Mouse (Mus musculus) midbrain, postnatal 0 days (tissue): Measurements from ENCODE around the gene Lhb. TPM values are rescaled to one million over a fixed set of nuclear protein-coding genes. Genes with fewer than 3 reads are reported as not detected.
"Not testable (repeated sequence)": the region's sequence is repeated elsewhere in the genome, so short reads cannot be mapped to it uniquely, and the experiment has no call there.

Experiments used
- ATAC-seq: fragments of 200-750 bp; cut with Nextera tagmentation; 2 replicates; pipeline ENCODE4 v1.8.0; 2017; ENCODE audit warnings: moderate number of reproducible peaks, mild to moderate bottlenecking, moderate TSS enrichment, moderate library complexity; ENCODE audit not compliant: low FRiP score
- DNase-seq: peaks from one replicate; pipeline ENCODE4 v3.0.0-alpha.2; 2015; ENCODE audit warnings: low spot score
- H3K27ac ChIP-seq: fragments of 300-500 bp; sonication (generic); 2 replicates; pipeline ENCODE4 v1.5.1; 2014; ENCODE audit warnings: low read depth, mild to moderate bottlenecking, low read length, mixed read lengths
- H3K27me3 ChIP-seq: fragments of 300-500 bp; sonication (generic); 2 replicates; pipeline ENCODE4 v1.6.1; 2014; ENCODE audit warnings: low read length, control low read depth, mixed read lengths; ENCODE audit not compliant: insufficient read depth
- H3K36me3 ChIP-seq: fragments of 300-500 bp; sonication (generic); 2 replicates; pipeline ENCODE4 v1.6.1; 2014; ENCODE audit warnings: low read length, control low read depth, mixed read lengths; ENCODE audit not compliant: insufficient read depth
- H3K4me1 ChIP-seq: fragments of 300-500 bp; sonication (generic); 2 replicates; pipeline ENCODE4 v1.6.1; 2014; ENCODE audit warnings: mild to moderate bottlenecking, control low read depth, antibody characterized with exemption, low read length, mixed read lengths; ENCODE audit not compliant: insufficient read depth
- H3K4me2 ChIP-seq: fragments of 300-500 bp; sonication (generic); 2 replicates; pipeline ENCODE4 v1.6.1; 2014; ENCODE audit warnings: low read depth, mild to moderate bottlenecking, low read length, mixed read lengths; ENCODE audit not compliant: poor library complexity, severe bottlenecking
- H3K4me3 ChIP-seq: fragments of 300-500 bp; sonication (generic); 2 replicates; pipeline ENCODE4 v1.5.1; 2014; ENCODE audit warnings: low read depth, mild to moderate bottlenecking, low read length, moderate library complexity
- H3K9ac ChIP-seq: fragments of 300-500 bp; sonication (generic); replicated peaks from 2 replicates; pipeline ENCODE4 v1.6.1; 2014; ENCODE audit warnings: mild to moderate bottlenecking, low read length, moderate library complexity, mixed read lengths; ENCODE audit not compliant: poor library complexity, severe bottlenecking
- H3K9me3 ChIP-seq: fragments of 300-500 bp; sonication (generic); 2 replicates; pipeline ENCODE4 v1.6.1; 2016; ENCODE audit warnings: low read length, control low read depth
- CTCF ChIP-seq: IDR thresholded peaks from 2 replicates; pipeline ENCODE4 v1.5.1; 2016; ENCODE audit warnings: antibody characterized with exemption, mild to moderate bottlenecking
- WGBS: fragments of 180-500 bp; shearing (Covaris S2); extraction: QIAGEN DNeasy Blood & Tissue Kit; methylation state at CpG from one replicate; pipeline ENCODE4 v1.1.7; 2014; 5-methylcytosine and 5-hydroxymethylcytosine counted together
- polyA plus RNA-seq: library from polyadenylated mRNA; unstranded; fragments of >200 nt; fragmentation: Nextera tagmentation; extraction: Ambion mirVana; gene quantifications from 2 replicates; pipeline ENCODE4 v1.2.1, GENCODE M21; 2015
- total RNA-seq: library from RNA; depleted of rRNA; stranded (reverse); fragments of >200 nt; gene quantifications from 2 replicates; pipeline ENCODE4 v1.2.3, GENCODE M21; 2014

Lhb gene
- total and polyA plus RNA-seq, 2 experiments from 2014 or later: 0.32 TPM; not detected in 1

DNA sequence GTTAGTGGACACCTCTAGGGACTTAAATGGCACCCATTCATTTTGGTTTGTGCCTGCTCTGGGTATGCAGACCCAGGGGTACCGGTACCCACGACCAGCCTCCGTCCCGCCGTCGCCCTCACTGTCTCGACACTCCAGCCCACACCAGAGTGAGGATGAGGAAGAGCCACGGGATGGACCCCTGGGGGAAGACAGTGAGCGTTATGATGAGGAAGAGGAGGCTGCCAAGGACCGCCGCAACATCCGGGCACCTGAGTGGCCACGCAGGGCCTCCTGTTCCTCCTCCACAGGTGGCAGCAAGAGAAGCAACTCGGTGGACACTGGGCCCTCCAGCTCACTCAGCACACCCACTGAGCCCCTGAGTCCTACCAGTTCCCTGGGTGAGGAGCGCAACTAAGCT lies 34.4 kb downstream of the Lhb start:
- no peak for ATAC-seq
- Histone ChIP-seq H3K9me3 (no peaks in the 10 kb centered on the region), H3K27ac (no peak overlapping the region), H3K9ac (no peak overlapping the region), H3K4me1 (peaks cover 10% of the 10 kb centered on the region), H3K36me3 (peaks cover 27% of the 10 kb centered on the region), H3K4me3 (no peak overlapping the region), H3K4me2 (no peak overlapping the region), H3K27me3 (no peaks in the 10 kb centered on the region)
- WGBS: 88% methylated on average over 15 of the region's 15 CpGs
- DNase-seq: no peak
- TF ChIP-seq CTCF: no peak

DNA sequence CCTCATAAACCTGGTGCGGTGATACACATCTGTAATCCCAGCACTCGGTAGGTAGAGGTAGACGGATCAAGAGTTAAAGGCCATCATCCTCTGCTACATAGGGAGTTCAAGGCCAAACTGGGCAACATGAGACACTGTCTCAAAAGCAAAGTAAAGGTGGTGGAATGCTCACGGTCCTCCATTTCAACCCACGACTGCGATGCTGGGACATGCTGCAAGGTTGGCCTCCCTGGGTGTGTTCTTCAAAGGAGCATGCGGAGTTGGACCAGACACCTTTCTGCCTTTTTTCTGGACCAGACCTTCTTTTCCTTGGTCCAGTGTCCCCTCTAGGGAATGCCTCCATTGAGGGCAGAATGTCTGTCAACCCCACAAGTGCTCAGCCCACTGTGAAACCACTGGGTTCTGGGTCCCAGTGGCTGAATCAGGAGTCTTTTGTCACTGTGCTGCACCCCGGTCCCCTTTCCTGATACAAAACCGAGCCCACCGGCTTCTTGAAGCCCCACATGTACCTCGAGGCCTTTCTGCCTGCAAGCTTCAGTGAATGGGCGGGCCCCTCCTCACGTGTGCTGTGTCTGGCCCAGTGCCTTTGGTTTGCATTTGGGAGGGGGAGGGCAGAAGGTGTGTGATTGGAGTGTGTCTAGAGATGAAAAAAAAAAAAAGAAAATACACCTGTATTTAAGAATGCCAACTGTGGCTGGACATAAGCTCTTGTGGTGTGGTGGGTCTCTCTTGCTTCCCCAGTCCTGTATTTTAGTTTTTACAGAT lies 35.5 kb downstream of the Lhb start:
- Histone ChIP-seq H3K9ac (no peak overlapping the region), H3K27ac (no peak overlapping the region), H3K4me2 (no peak overlapping the region; the same call in 1 of the 2 replicates), H3K4me3 (no peak overlapping the region), H3K4me1 (peaks cover 10% of the 10 kb centered on the region), H3K36me3 (peaks cover 27% of the 10 kb centered on the region), H3K9me3 (no peaks in the 10 kb centered on the region), H3K27me3 (no peaks in the 10 kb centered on the region)
- DNase-seq: no peak
- no peak for ATAC-seq
- TF ChIP-seq CTCF: no peak
- 83% methylated on average over 13 of the region's 13 CpGs for WGBS

DNA sequence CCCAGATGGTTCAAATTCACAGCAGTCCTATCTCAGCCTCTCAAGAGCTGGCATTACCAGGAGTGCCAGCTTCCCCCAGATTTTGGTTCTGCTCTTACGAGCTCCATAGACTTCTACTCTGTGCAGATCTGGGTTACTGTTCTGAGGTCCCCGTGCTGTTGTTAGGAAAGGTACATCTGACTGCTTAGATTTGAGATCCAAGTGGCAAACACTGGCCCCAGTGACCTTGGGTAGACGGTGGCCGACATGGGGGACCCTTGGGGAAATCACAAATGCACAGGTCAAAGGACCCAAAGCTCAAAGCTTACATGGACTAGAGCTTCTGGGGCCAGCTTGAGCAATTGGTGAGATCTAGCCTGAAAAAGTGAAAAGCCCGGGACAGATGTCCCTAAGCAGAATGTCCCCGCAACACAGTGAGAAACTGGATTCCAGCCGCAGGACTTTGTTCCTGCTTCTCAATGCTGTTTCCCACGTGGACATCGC lies 36.1 kb downstream of the Lhb start:
- Histone ChIP-seq H3K27me3 (no peaks in the 10 kb centered on the region), H3K4me3 (no peak overlapping the region), H3K9ac (0 out of 2 replicates have a peak overlapping the region, but pooled peaks have one; percentile 33), H3K27ac (peak overlapping the region; percentile 47; the same call in 1 of the 2 replicates), H3K4me2 (peak overlapping the region; percentile 74; the same call in 1 of the 2 replicates), H3K9me3 (no peaks in the 10 kb centered on the region), H3K4me1 (peaks cover 10% of the 10 kb centered on the region), H3K36me3 (peaks cover 30% of the 10 kb centered on the region)
- no peak for ATAC-seq
- DNase-seq: no peak
- WGBS: 53% methylated on average over 9 of the region's 9 CpGs
- no peak for TF ChIP-seq CTCF

DNA sequence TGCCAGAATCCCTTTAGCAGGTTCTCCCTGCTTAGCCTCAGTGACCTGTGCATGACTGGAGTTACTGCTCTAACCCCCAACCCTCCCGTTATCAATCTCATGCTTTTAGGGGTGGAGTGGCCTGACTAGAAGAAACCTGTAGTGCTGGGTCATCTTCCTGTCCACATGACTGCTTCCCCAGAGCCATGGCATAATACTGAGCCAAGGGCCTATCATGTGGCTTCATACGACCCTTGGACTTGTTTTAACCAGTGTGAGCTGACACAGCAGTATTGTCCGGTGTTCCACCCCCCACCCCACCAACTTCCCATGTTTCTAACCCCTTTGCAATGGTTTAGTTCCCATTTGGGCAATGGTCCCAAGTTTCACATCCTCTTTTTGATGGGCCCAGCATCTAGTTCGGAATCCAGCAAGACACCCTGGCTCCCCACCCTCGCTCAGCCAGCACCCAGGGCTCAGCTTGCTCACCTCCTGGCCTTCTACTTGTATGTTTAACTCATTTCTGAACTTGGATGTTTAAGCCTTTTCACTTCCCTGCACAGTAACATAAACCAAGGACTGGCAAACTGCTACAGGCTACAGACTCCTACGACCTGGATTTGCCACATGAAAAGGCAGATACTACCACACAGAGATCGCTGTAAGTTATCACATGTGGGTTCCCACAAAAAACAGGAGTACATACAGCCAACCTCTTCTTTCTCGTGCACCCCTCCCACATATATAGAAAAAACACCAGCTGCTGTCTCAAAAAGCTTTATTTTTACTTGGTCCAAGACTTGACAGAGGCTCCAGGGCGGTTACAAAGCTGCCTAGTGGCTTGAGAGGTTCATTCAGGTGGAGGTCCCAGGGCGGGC lies 36.8 kb downstream of the Lhb start:
- ATAC-seq (no peak), DNase-seq (no peak)
- TF ChIP-seq CTCF: no peak
- peak overlapping the region; percentile 74 for H3K4me3 ChIP-seq
- H3K36me3 ChIP-seq: peaks cover 33% of the 10 kb centered on the region
- H3K4me2 ChIP-seq: peak overlapping the region; percentile 74
- WGBS: 63% methylated on average over 9 of the region's 10 CpGs
- H3K27me3 ChIP-seq: no peaks in the 10 kb centered on the region
- H3K9me3 ChIP-seq: no peaks in the 10 kb centered on the region
- peaks cover 10% of the 10 kb centered on the region for H3K4me1 ChIP-seq
- peak overlapping the region; percentile 47; the same call in 1 of the 2 replicates for H3K27ac ChIP-seq
- H3K9ac ChIP-seq: peak overlapping the region; percentile 33

DNA sequence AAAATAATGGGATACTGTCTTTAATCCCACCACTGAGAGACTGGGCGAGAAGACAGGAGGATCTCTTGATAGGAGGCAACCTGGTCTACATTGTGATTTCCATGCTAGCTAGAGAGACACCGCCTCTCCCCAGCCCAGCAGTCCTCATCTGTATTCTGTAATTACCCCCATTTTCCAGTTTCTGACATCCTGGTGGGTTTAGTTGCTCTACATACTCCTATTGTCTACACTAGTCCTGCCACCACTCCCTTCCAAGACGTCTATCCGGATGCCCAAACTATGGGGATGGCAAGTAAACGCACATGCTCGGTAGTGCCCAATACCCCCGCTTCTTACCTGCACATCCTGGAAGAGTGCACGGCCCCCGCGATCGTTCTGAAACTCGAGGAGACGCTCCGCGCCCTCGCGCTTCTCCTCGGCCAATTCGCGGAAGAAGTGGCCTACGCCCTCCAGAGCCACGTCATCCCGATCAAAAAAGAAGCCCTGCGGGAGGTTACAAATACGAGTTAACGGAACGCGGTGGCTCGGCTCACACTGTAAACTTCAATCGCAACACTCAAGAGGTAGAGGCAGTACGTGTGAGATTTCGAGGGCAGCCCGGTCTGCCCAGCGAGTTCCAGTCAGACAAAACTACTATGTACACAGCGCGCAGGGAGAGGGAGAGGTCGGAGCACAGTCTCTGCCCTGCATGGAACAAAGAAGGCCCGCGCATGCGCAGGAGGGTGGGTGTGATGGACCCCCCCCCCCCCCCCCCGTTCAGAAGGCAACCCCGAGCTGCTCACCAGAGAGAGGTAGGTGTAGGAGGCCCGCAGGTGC lies 38.3 kb downstream of the Lhb start:
- TF ChIP-seq CTCF: no peak
- Histone ChIP-seq H3K4me3 (peak overlapping the region; percentile 74), H3K27ac (peak overlapping the region; percentile 89), H3K4me2 (peak overlapping the region; percentile 74), H3K9me3 (no peaks in the 10 kb centered on the region), H3K27me3 (no peaks in the 10 kb centered on the region), H3K4me1 (peaks cover 10% of the 10 kb centered on the region), H3K9ac (peak overlapping the region; percentile 83), H3K36me3 (peaks cover 41% of the 10 kb centered on the region)
- WGBS: under 1% methylated on average over 41 of the region's 43 CpGs
- peak; percentile 81 for ATAC-seq
- peak; percentile 86 for DNase-seq

DNA sequence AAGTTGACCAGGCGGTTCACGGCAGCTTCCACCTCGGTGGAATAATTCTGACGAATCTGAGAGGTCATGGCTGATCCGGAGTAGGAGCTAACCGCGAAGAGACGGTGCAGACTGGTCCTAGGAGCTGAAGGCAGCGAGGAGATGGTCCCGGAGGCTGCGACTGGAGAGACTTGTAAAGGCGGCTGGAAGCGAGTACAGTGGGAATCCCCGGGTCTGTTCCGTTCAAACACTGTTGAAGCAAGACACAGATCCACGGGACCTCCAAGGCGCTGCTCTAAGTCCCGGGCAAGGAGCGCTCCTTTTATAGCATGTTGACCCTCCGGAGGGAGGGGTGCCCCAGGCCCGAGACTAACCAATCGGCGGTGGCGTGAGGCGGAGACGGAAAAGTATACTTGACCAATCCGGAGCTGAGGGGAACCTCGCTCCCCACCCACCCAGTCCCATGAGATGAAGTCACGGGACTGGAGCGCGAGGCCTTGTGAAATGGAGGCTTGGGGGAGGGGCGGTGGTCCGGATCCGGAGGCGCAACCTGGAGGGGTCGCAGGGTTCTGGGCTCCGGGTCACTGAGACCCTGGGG lies 39.0 kb downstream of the Lhb start, which contains the start of gene Ftl1:
Ftl1 (minus strand) TSS at position 321 of the 577 bp plus-strand sequence.
- peak; percentile 95 for ATAC-seq
- peak within 1 kb of the TSS; percentile 74 for H3K4me3 ChIP-seq
- H3K27ac ChIP-seq: peak within 1 kb of the TSS; percentile 89
- H3K27me3 ChIP-seq, H3K4me1 ChIP-seq, H3K9me3 ChIP-seq: not testable (repeated sequence)
- peak; percentile 100 for DNase-seq
- H3K36me3 ChIP-seq: peaks cover 37% of the 10 kb centered on the region
- H3K9ac ChIP-seq: peak within 1 kb of the TSS; percentile 83
- 1% methylated on average over 23 of the region's 37 CpGs for WGBS
- peak within 1 kb of the TSS; percentile 74 for H3K4me2 ChIP-seq
